Mouse (Mus musculus) spleen, adult 2 months (tissue): ENCODE results near the gene Polr3e.

Source experiments
- CTCF ChIP-seq: fragments of 200-500 bp; IDR thresholded peaks from 2 replicates; pipeline ENCODE4 v1.5.1; 2011; ENCODE audit warnings: mild to moderate bottlenecking, inconsistent platforms; ENCODE audit not compliant: insufficient read depth, insufficient read length, insufficient replicate concordance; ENCODE audit errors: extremely low read depth
- POLR2A ChIP-seq: fragments of 200-500 bp; IDR thresholded peaks from 2 replicates; pipeline ENCODE4 v1.6.1; 2011; ENCODE audit warnings: low read depth, low read length, inconsistent platforms

GRCm38 (mm10) chr7:120982968-120983367 is 65.4 kb downstream of the Polr3e start:
- no peak for TF ChIP-seq CTCF
- no peak for TF ChIP-seq POLR2A
